Mouse (Mus musculus) MEL (cell line): ENCODE results near the gene Zscan26. TPM values are rescaled to one million over a fixed set of nuclear protein-coding genes. Genes with fewer than 3 reads are reported as not detected.
"Not testable (repeated sequence)": the region's sequence is repeated elsewhere in the genome, so short reads cannot be mapped to it uniquely, and the experiment has no call there.

Experiments
- DNase-seq: peaks from one replicate; pipeline ENCODE4 v3.0.0; 2011; ENCODE audit warnings: low read depth, low spot score
- H3K27ac ChIP-seq: 2 replicates; pipeline ENCODE4 v1.5.1; 2012; ENCODE audit warnings: low read depth, mild to moderate bottlenecking, control low read depth, low read length, moderate library complexity; ENCODE audit not compliant: control insufficient read depth
- H3K27me3 ChIP-seq, 2 experiments: fragments of 150-350 bp in 1 of 2; sonication (generic) in 1 of 2; 2 replicates each; pipeline ENCODE4 v1.6.1; 2012; ENCODE audit warnings: low read length in 2 of 2, mild to moderate bottlenecking in 2 of 2, improper control_type of control experiment in 1 of 2, moderate library complexity in 1 of 2; ENCODE audit not compliant: insufficient read depth in 2 of 2, control insufficient read depth in 1 of 2
- H3K36me3 ChIP-seq, 2 experiments: 2 replicates each; pipeline ENCODE4 v1.6.1; 2012 to 2014; ENCODE audit warnings: low read length in 2 of 2, improper control_type of control experiment in 1 of 2, inconsistent platforms in 1 of 2, mild to moderate bottlenecking in 1 of 2; ENCODE audit not compliant: insufficient read depth in 2 of 2, control insufficient read depth in 1 of 2
- H3K4me1 ChIP-seq, 2 experiments: fragments of 150-350 bp in 1 of 2; sonication (generic) in 1 of 2; 2 replicates each; pipeline ENCODE4 v1.6.1; 2012; ENCODE audit warnings: low read length in 2 of 2, improper control_type of control experiment in 1 of 2, mild to moderate bottlenecking in 1 of 2; ENCODE audit not compliant: insufficient read depth in 2 of 2, control insufficient read depth in 1 of 2
- H3K4me3 ChIP-seq, 2 experiments: fragments of 150-350 bp in 1 of 2; sonication (generic) in 1 of 2; 2 replicates each; pipeline ENCODE4 v1.5.1; 2012; ENCODE audit warnings: low read depth in 2 of 2, low read length in 2 of 2, mild to moderate bottlenecking in 2 of 2, moderate library complexity in 2 of 2, control low read depth in 1 of 2, improper control_type of control experiment in 1 of 2; ENCODE audit not compliant: control insufficient read depth in 1 of 2, insufficient read depth in 1 of 2
- H3K79me2 ChIP-seq: 2 replicates; pipeline ENCODE4 v1.6.1; 2012; ENCODE audit warnings: mild to moderate bottlenecking, low read length, moderate library complexity; ENCODE audit not compliant: control insufficient read depth, poor library complexity, insufficient read depth
- H3K9ac ChIP-seq: 2 replicates; pipeline ENCODE4 v1.6.1; 2012; ENCODE audit warnings: low read depth, mild to moderate bottlenecking, control low read depth, low read length, moderate library complexity; ENCODE audit not compliant: control insufficient read depth, poor library complexity, severe bottlenecking
- H3K9me3 ChIP-seq: fragments of 150-350 bp; sonication (generic); replicated peaks from 2 replicates; pipeline ENCODE4 v1.6.1; 2012; ENCODE audit warnings: mild to moderate bottlenecking, low read length, improper control_type of control experiment, moderate library complexity; ENCODE audit not compliant: insufficient read depth
- CHD2 ChIP-seq: IDR thresholded peaks from 2 replicates; pipeline ENCODE4 v1.6.1; 2011; ENCODE audit warnings: low read length, improper control_type of control experiment
- ETS1 ChIP-seq: IDR thresholded peaks from 2 replicates; pipeline ENCODE4 v1.6.1; 2012; ENCODE audit warnings: low read depth, mild to moderate bottlenecking, inconsistent platforms, low read length, improper control_type of control experiment, moderate library complexity
- GABPA ChIP-seq: IDR thresholded peaks from 2 replicates; pipeline ENCODE4 v1.6.1; 2012; ENCODE audit warnings: low read depth, mild to moderate bottlenecking, inconsistent platforms, low read length, improper control_type of control experiment, moderate library complexity
- JUND ChIP-seq: IDR thresholded peaks from 2 replicates; pipeline ENCODE4 v1.6.1; 2011; ENCODE audit warnings: low read depth, mild to moderate bottlenecking, improper control_type of control experiment, low read length
- KAT2A ChIP-seq: conservative IDR thresholded peaks from 2 replicates; pipeline ENCODE4 v1.6.1; 2012; ENCODE audit warnings: low read depth, low read length, improper control_type of control experiment, inconsistent platforms
- MAFK ChIP-seq: IDR thresholded peaks from 2 replicates; pipeline ENCODE4 v1.6.1; 2011; ENCODE audit warnings: low read depth, mild to moderate bottlenecking, low read length, improper control_type of control experiment, borderline replicate concordance
- MAX ChIP-seq: IDR thresholded peaks from 2 replicates; pipeline ENCODE4 v1.6.1; 2011; ENCODE audit warnings: low read length, improper control_type of control experiment
- MAZ ChIP-seq: IDR thresholded peaks from 2 replicates; pipeline ENCODE4 v1.6.1; 2012; ENCODE audit warnings: low read depth, mild to moderate bottlenecking, inconsistent platforms, low read length, improper control_type of control experiment
- MYC ChIP-seq: IDR thresholded peaks from 2 replicates; pipeline ENCODE4 v1.6.1; 2011; ENCODE audit warnings: low read depth, mild to moderate bottlenecking, low read length, improper control_type of control experiment, moderate library complexity
- NRF1 ChIP-seq: IDR thresholded peaks from 2 replicates; pipeline ENCODE4 v1.6.1; 2014; ENCODE audit warnings: low read depth, mild to moderate bottlenecking, inconsistent platforms, low read length, improper control_type of control experiment, moderate library complexity; ENCODE audit not compliant: poor library complexity, insufficient read depth, severe bottlenecking
- POLR2AphosphoS2 ChIP-seq: IDR thresholded peaks from 2 replicates; pipeline ENCODE4 v1.6.1; 2011; ENCODE audit warnings: low read length, improper control_type of control experiment
- SIN3A ChIP-seq: IDR thresholded peaks from 2 replicates; pipeline ENCODE4 v1.6.1; 2012; ENCODE audit warnings: low read length, improper control_type of control experiment, inconsistent platforms
- TAL1 ChIP-seq: IDR thresholded peaks from 2 replicates; pipeline ENCODE4 v1.6.1; 2012; ENCODE audit warnings: mild to moderate bottlenecking, inconsistent platforms, low read length, moderate library complexity, mixed read lengths
- TCF12 ChIP-seq: IDR thresholded peaks from 2 replicates; pipeline ENCODE4 v1.6.1; 2014; ENCODE audit warnings: low read depth, mild to moderate bottlenecking, inconsistent platforms, low read length, improper control_type of control experiment, moderate library complexity
- ZNF384 ChIP-seq: IDR thresholded peaks from 2 replicates; pipeline ENCODE4 v1.6.1; 2012; ENCODE audit warnings: low read depth, mild to moderate bottlenecking, inconsistent platforms, low read length, improper control_type of control experiment
- polyA plus RNA-seq, 2 experiments: library from polyadenylated mRNA; stranded (reverse) in 1 of 2; unstranded in 1 of 2; fragments of >175 nt in 1 of 2; fragments of >200 nt in 1 of 2; gene quantifications; 2 replicates each; pipeline versions ENCODE4 v1.2.1 to v1.2.4; 2012; ENCODE audit warnings: low replicate concordance in 2 of 2, low read depth in 1 of 2; ENCODE audit not compliant: insufficient read length in 2 of 2, insufficient read depth in 1 of 2, missing spikeins in 1 of 2
- total RNA-seq: library from RNA; depleted of rRNA; stranded (reverse); fragments of 300-350 nt; gene quantifications from 2 replicates; pipeline ENCODE4 v1.2.3, GENCODE M21; 2012

The Zscan26 gene
- total and polyA plus RNA-seq, 3 experiments: 7.4 to 8.0 TPM; not detected in 1

GRCm38 (mm10) chr13:21401636-21402286 lies 51.8 kb downstream of the Zscan26 start:
- no peaks in the 10 kb centered on the region; a peak in 1 of 4 replicates for H3K27me3 ChIP-seq
- no peak for DNase-seq
- peak overlapping the region; percentile 67 to 83 for H3K4me3 ChIP-seq
- peaks cover 12% of the 10 kb centered on the region for H3K79me2 ChIP-seq
- H3K9ac ChIP-seq: peak overlapping the region; percentile 87
- H3K4me1 ChIP-seq: peaks cover 0 to 6% of the 10 kb centered on the region in 2 experiments; a peak in 3 of 4 replicates
- no peak overlapping the region for H3K27ac ChIP-seq
- no peaks in the 10 kb centered on the region for H3K9me3 ChIP-seq
- TF ChIP-seq ZNF384 (peak; percentile 73), MYC (no peak), POLR2AphosphoS2 (no peak), MAZ (0 out of 2 replicates have a peak, but pooled peaks have one; percentile 4), GABPA (no peak), KAT2A (no peak), JUND (no peak), NRF1 (no peak), CHD2 (no peak), TCF12 (no peak)
- H3K36me3 ChIP-seq: peaks cover 1 to 10% of the 10 kb centered on the region in 2 experiments; a peak in 3 of 4 replicates

GRCm38 (mm10) chr13:21401166-21401565 lies 52.4 kb downstream of the Zscan26 start:
- Histone ChIP-seq H3K27me3 (no peaks in the 10 kb centered on the region; a peak in 1 of 4 replicates), H3K79me2 (peaks cover 12% of the 10 kb centered on the region), H3K36me3 (peaks cover 1 to 10% of the 10 kb centered on the region in 2 experiments; a peak in 3 of 4 replicates), H3K4me1 (peaks cover 0 to 6% of the 10 kb centered on the region in 2 experiments; a peak in 3 of 4 replicates), H3K4me3 (no peak overlapping the region), H3K9me3 (no peaks in the 10 kb centered on the region), H3K27ac (no peak overlapping the region), H3K9ac (no peak overlapping the region)
- DNase-seq: no peak
- no peak for TF ChIP-seq SIN3A
- no peak for TF ChIP-seq MAFK
- no peak for TF ChIP-seq MAX

- H3K9me3 ChIP-seq: no peaks in the 10 kb centered on the region
- H3K27ac ChIP-seq: no peak overlapping the region
- H3K36me3 ChIP-seq: peaks cover 6 to 14% of the 10 kb centered on the region in 2 experiments
- H3K4me1 ChIP-seq: peaks cover 0 to 3% of the 10 kb centered on the region in 2 experiments; a peak in 3 of 4 replicates
- peaks cover 11% of the 10 kb centered on the region for H3K79me2 ChIP-seq
- DNase-seq: no peak
- no peak overlapping the region for H3K9ac ChIP-seq
- no peaks in the 10 kb centered on the region for H3K27me3 ChIP-seq
- TF ChIP-seq ETS1 (no peak), MAFK (no peak), CHD2 (no peak), TAL1 (no peak)
- TF ChIP-seq, all 39 proteins: peak for 0
- H3K4me3 ChIP-seq: no peak overlapping the region
These were observed 56.0 kb downstream of the Zscan26 start for GRCm38 (mm10) chr13:21397486-21397885.

GRCm38 (mm10) chr13:21396048-21396447 lies 57.5 kb downstream of the Zscan26 start:
- H3K27me3 ChIP-seq, DNase-seq, H3K27ac ChIP-seq, H3K4me3 ChIP-seq, H3K9me3 ChIP-seq, H3K4me1 ChIP-seq, H3K79me2 ChIP-seq, H3K9ac ChIP-seq: not testable (repeated sequence)
- H3K36me3 ChIP-seq: peaks cover under 1 to 19% of the 10 kb centered on the region in 2 experiments
